Mouse (Mus musculus) heart, embryonic 11.5 days (tissue): ENCODE results near the gene Zswim1. TPM values are rescaled to one million over a fixed set of nuclear protein-coding genes. Genes with fewer than 3 reads are reported as not detected.
A peak's percentile ranks its signal among the peaks of the same experiment; 100 is the strongest.
"Not testable (repeated sequence)": the region's sequence is repeated elsewhere in the genome, so short reads cannot be mapped to it uniquely, and the experiment has no call there.

Experiments
- ATAC-seq: fragments of 200-750 bp; cut with Nextera tagmentation; replicated peaks from 2 replicates; pipeline ENCODE4 v1.8.0; 2017; ENCODE audit warnings: moderate library complexity; ENCODE audit not compliant: insufficient number of reproducible peaks, low FRiP score, low TSS enrichment
- H3K27ac ChIP-seq: fragments of 300-500 bp; sonication (generic); 2 replicates; pipeline ENCODE4 v1.5.1; 2014; ENCODE audit warnings: mild to moderate bottlenecking, low read depth, low read length
- H3K27me3 ChIP-seq: fragments of 300-500 bp; sonication (generic); 2 replicates; pipeline ENCODE4 v1.6.1; 2014; ENCODE audit warnings: mild to moderate bottlenecking, low read length, mixed read lengths; ENCODE audit not compliant: control insufficient read depth, insufficient read depth
- H3K36me3 ChIP-seq: fragments of 300-500 bp; sonication (generic); 2 replicates; pipeline ENCODE4 v1.6.1; 2014; ENCODE audit warnings: mild to moderate bottlenecking, low read length, moderate library complexity, mixed read lengths; ENCODE audit not compliant: control insufficient read depth, insufficient read depth
- H3K4me1 ChIP-seq: fragments of 300-500 bp; sonication (generic); 2 replicates; pipeline ENCODE4 v1.6.1; 2014; ENCODE audit warnings: low read length; ENCODE audit not compliant: control insufficient read depth, insufficient read depth
- H3K4me2 ChIP-seq: fragments of 300-500 bp; sonication (generic); 2 replicates; pipeline ENCODE4 v1.6.1; 2014; ENCODE audit warnings: mild to moderate bottlenecking, moderate library complexity
- H3K4me3 ChIP-seq: fragments of 300-500 bp; sonication (generic); 2 replicates; pipeline ENCODE4 v1.5.1; 2014; ENCODE audit warnings: low read depth, low read length
- H3K9ac ChIP-seq: fragments of 300-500 bp; sonication (generic); 2 replicates; pipeline ENCODE4 v1.6.1; 2014; ENCODE audit warnings: mild to moderate bottlenecking, low read depth, low read length, moderate library complexity
- H3K9me3 ChIP-seq: fragments of 300-500 bp; sonication (generic); replicated peaks from 2 replicates; pipeline ENCODE4 v1.6.1; 2016; ENCODE audit warnings: low read length; ENCODE audit not compliant: control insufficient read depth
- WGBS: fragments of 180-500 bp; shearing (Covaris S2); extraction: QIAGEN DNeasy Blood & Tissue Kit; methylation state at CpG from one replicate; pipeline ENCODE4 v1.1.7; 2014; ENCODE audit not compliant: insufficient replicate concordance; 5-methylcytosine and 5-hydroxymethylcytosine counted together
- polyA plus RNA-seq: library from polyadenylated mRNA; unstranded; fragments of >200 nt; fragmentation: Nextera tagmentation; extraction: Ambion mirVana; gene quantifications from 2 replicates; pipeline ENCODE4 v1.2.1, GENCODE M21; 2014

Zswim1 gene
- polyA plus RNA-seq, 1 experiment from 2014 or later, result 11.4 TPM

- H3K4me3 ChIP-seq, H3K9ac ChIP-seq, ATAC-seq, H3K27ac ChIP-seq, H3K27me3 ChIP-seq, H3K4me2 ChIP-seq, H3K9me3 ChIP-seq, H3K4me1 ChIP-seq: not testable (repeated sequence)
- WGBS, result 74% methylated on average over 6 of the region's 6 CpGs
- H3K36me3 ChIP-seq, result peaks cover 15% of the 10 kb centered on the region; the same call in 1 of the 2 replicates
These were observed 23.9 kb upstream of the Zswim1 start for GRCm38 (mm10) chr2:164798554-164798953.

- Histone ChIP-seq H3K27ac (no peak overlapping the region), H3K9ac (no peak overlapping the region), H3K27me3 (no peaks in the 10 kb centered on the region), H3K4me1 (peaks cover 6% of the 10 kb centered on the region), H3K4me3 (no peak overlapping the region), H3K4me2 (no peak overlapping the region), H3K36me3 (peaks cover 10% of the 10 kb centered on the region; the same call in 1 of the 2 replicates), H3K9me3 (no peaks in the 10 kb centered on the region)
- ATAC-seq, result no peak
- 88% methylated on average over 13 of the region's 13 CpGs for WGBS
These were observed 22.1 kb upstream of the Zswim1 start for GRCm38 (mm10) chr2:164800252-164801004.

- peak overlapping the region; percentile 70 for H3K4me2 ChIP-seq
- peak overlapping the region; percentile 85 for H3K9ac ChIP-seq
- no peaks in the 10 kb centered on the region for H3K9me3 ChIP-seq
- no peaks in the 10 kb centered on the region for H3K27me3 ChIP-seq
- 91% methylated on average over 16 of the region's 16 CpGs for WGBS
- H3K36me3 ChIP-seq, result peaks cover 2% of the 10 kb centered on the region; the same call in 1 of the 2 replicates
- H3K4me1 ChIP-seq, result peaks cover 10% of the 10 kb centered on the region
- ATAC-seq, result no peak
- H3K27ac ChIP-seq, result no peak overlapping the region
- peak overlapping the region; percentile 88 for H3K4me3 ChIP-seq
These were observed 19.1 kb upstream of the Zswim1 start for GRCm38 (mm10) chr2:164803201-164803920.

- Histone ChIP-seq H3K27me3 (no peaks in the 10 kb centered on the region), H3K4me1 (peaks cover 10% of the 10 kb centered on the region), H3K4me2 (peak overlapping the region; percentile 70), H3K9ac (peak overlapping the region; percentile 85), H3K36me3 (peaks cover 2% of the 10 kb centered on the region; the same call in 1 of the 2 replicates), H3K9me3 (no peaks in the 10 kb centered on the region), H3K27ac (no peak overlapping the region), H3K4me3 (peak overlapping the region; percentile 88)
- no peak for ATAC-seq
- 61% methylated on average over 1 of the region's 1 CpGs for WGBS
These were observed 18.6 kb upstream of the Zswim1 start for GRCm38 (mm10) chr2:164803921-164804313.

- peak; percentile 96 for ATAC-seq
- under 1% methylated on average over 47 of the region's 47 CpGs for WGBS
These were observed 17.8 kb upstream of the Zswim1 start, which contains the start of the genes Acot8 and Zswim3 for GRCm38 (mm10) chr2:164804533-164805331. TSS of gene Acot8 (minus strand) at chr2:164804882. TSS of gene Zswim3 (plus strand) at chr2:164805098.

GRCm38 (mm10) chr2:164805332-164805718, 17.2 kb upstream of the Zswim1 start:
- ATAC-seq, result peak; percentile 63
- H3K4me2 ChIP-seq, result peak overlapping the region; percentile 70
- H3K9ac ChIP-seq, result peak overlapping the region; percentile 83
- H3K27ac ChIP-seq, result peak overlapping the region; percentile 67
- peaks cover under 1% of the 10 kb centered on the region; the same call in 1 of the 2 replicates for H3K36me3 ChIP-seq
- peaks cover 10% of the 10 kb centered on the region for H3K4me1 ChIP-seq
- H3K9me3 ChIP-seq, result no peaks in the 10 kb centered on the region
- peak overlapping the region; percentile 88 for H3K4me3 ChIP-seq
- H3K27me3 ChIP-seq, result no peaks in the 10 kb centered on the region
- 1% methylated on average over 21 of the region's 21 CpGs for WGBS

More at GRCm38 (mm10) chr2:164804533-164805331, 17.8 kb upstream of the Zswim1 start, which contains the start of the genes Acot8 and Zswim3:
- Histone ChIP-seq H3K4me2 (peak within 1 kb of the TSS; percentile 70), H3K9me3 (no peaks in the 10 kb centered on the region), H3K27ac (peak within 1 kb of the TSS; percentile 87), H3K4me3 (peak within 1 kb of the TSS; percentile 88), H3K36me3 (peaks cover 2% of the 10 kb centered on the region; the same call in 1 of the 2 replicates), H3K27me3 (no peaks in the 10 kb centered on the region), H3K4me1 (peaks cover 10% of the 10 kb centered on the region), H3K9ac (peak within 1 kb of the TSS; percentile 85)

GRCm38 (mm10) chr2:164806614-164807013, 15.9 kb upstream of the Zswim1 start:
- Histone ChIP-seq H3K9ac (no peak overlapping the region), H3K4me2 (no peak overlapping the region), H3K9me3 (no peaks in the 10 kb centered on the region), H3K27me3 (no peaks in the 10 kb centered on the region), H3K4me1 (peaks cover 10% of the 10 kb centered on the region), H3K4me3 (no peak overlapping the region), H3K36me3 (no peaks in the 10 kb centered on the region), H3K27ac (no peak overlapping the region)
- 69% methylated on average over 7 of the region's 7 CpGs for WGBS
- ATAC-seq, result no peak

- no peaks in the 10 kb centered on the region for H3K27me3 ChIP-seq
- H3K36me3 ChIP-seq, result no peaks in the 10 kb centered on the region
- H3K9me3 ChIP-seq, result no peaks in the 10 kb centered on the region
- ATAC-seq, result no peak
- H3K4me2 ChIP-seq, result no peak overlapping the region
- no peak overlapping the region for H3K27ac ChIP-seq
- H3K4me1 ChIP-seq, result peaks cover 15% of the 10 kb centered on the region
- 65% methylated on average over 2 of the region's 2 CpGs for WGBS
- H3K9ac ChIP-seq, result no peak overlapping the region
- no peak overlapping the region for H3K4me3 ChIP-seq
These were observed 8.9 kb upstream of the Zswim1 start for GRCm38 (mm10) chr2:164813557-164813956.
